In the genomic region with DNA sequence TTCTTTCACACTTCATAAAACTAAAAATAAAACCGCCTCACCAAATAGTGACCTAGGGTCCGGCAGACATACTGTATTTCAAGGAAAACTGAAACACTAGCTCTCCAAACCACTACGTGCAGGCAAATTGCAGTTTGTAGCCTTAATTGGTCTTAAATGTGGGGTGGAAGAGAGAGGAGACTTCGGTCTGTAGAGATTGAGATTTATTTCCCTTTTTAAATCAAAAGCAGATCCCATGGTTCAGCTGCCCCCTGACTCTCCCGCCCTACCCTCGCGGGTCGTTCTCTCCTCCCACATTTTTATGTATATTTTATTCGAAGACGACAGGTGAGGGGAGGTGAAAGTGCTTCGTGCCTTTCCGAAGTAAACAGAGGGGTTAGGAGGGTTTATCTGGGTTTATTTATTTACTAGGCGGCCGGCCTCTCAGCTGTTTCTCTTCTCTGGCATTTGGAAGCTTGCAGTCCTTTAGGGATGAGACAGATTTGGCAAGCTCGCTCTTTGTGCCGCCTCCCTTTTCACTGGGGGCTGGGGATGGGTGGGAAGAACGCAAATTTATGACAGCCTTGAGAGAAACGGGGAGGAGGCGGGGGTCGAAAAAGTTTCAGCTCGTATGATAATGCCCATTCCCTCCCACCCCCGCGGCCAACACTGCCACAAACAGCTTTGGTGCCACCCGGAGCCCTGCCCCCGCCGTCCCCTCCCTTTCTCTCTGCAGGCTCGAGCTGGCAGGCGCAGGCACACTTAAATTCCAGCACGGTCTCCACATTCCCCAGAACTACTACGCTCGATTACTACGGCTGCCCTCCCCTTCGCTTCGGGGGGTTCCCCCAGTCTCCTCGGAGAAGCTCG, we compare ENCODE assay signal across 8 mouse cellular contexts. TPM values are rescaled to one million over a fixed set of nuclear protein-coding genes. Genes with fewer than 3 reads are reported as not detected.
DNase-seq lines count a peak whose midpoint lies in the region; ATAC-seq and TF ChIP-seq lines count a peak whose summit lies in the region.

No protein-coding gene starts in this region.

- no peaks in the 10 kb centered on the region for H3K27me3 ChIP-seq in intestine, postnatal 0 days (replicated peaks; ENCODE audit: control insufficient read depth, insufficient read depth, low read length)

- ATAC-seq in intestine, postnatal 0 days: peak; percentile 13

- DNase-seq in embryo, embryonic 10 days (ENCODE audit: low spot score): peak; percentile 20
- DNase-seq in embryo, embryonic 9.5 days (ENCODE audit: extremely low spot score): no peak
- DNase-seq in thymus, postnatal 36 days: peak; percentile 3 to 7
- DNase-seq in thymus, postnatal 4 days: no peak
- peak; percentile 41 for DNase-seq in mesoderm, embryonic 11.5 days (ENCODE audit: low read depth, low spot score)
- DNase-seq in right cerebral cortex, postnatal 4 days: no peak
- no peak for DNase-seq in adipocyte (ENCODE audit: low spot score)

- no peak for TF ChIP-seq CTCF in intestine, postnatal 0 days (IDR thresholded peaks at IDR 0.05; ENCODE audit: low read depth)

- WGBS in intestine, postnatal 0 days: 2% methylated on average over 36 of the region's 36 CpGs

- H3K4me3 ChIP-seq in intestine, postnatal 0 days (ENCODE audit: low read depth, low read length): peak overlapping the region; percentile 76

- peak overlapping the region; percentile 27; the same call in 1 of the 2 replicates for H3K9ac ChIP-seq in intestine, postnatal 0 days (ENCODE audit: low read depth, low read length)

- H3K4me2 ChIP-seq in intestine, postnatal 0 days (replicated peaks; ENCODE audit: low read depth): peak overlapping the region; percentile 98

- no peaks in the 10 kb centered on the region for H3K36me3 ChIP-seq in intestine, postnatal 0 days (ENCODE audit: control insufficient read depth, insufficient read depth)

- no peaks in the 10 kb centered on the region for H3K4me1 ChIP-seq in intestine, postnatal 0 days (replicated peaks; ENCODE audit: control insufficient read depth, insufficient read depth, low read length)

- H3K27ac ChIP-seq in intestine, postnatal 0 days (ENCODE audit: low read depth, low read length): peak overlapping the region; percentile 65

- H3K9me3 ChIP-seq in intestine, postnatal 0 days (ENCODE audit: control insufficient read depth): no peaks in the 10 kb centered on the region

RNA-seq across cellular contexts. Expression of gene Smarca2, which starts 0.7 kb away (rescaled TPM):
- 18.1 and 21.0 TPM in 2 replicates for polyA plus RNA-seq in intestine, postnatal 0 days (2015; fragmentation: Nextera tagmentation; extraction: Ambion mirVana)

Comparison
In these comparisons a context has a peak if more than half of its experiments do, and no peak if none do; other contexts are left out.
1. DNase-seq: peak in embryo, embryonic 10 days (single experiment), thymus, postnatal 36 days (2 of 2) and mesoderm, embryonic 11.5 days (single experiment); none in embryo, embryonic 9.5 days (single experiment), thymus, postnatal 4 days (single experiment), right cerebral cortex, postnatal 4 days (single experiment) and adipocyte (single experiment).